Mouse (Mus musculus) midbrain, embryonic 16.5 days (tissue): ENCODE measurements at regions not wholly inside any gene's neighbourhood (a gene's known extent, or its start where the extent isn't known, plus 50 kb on each side); places are given as distances from the start of the nearest gene placed in this dataset.
A peak's percentile ranks its signal among the peaks of the same experiment; 100 is the strongest.

ENCODE experiments used
- ATAC-seq: fragments of 200-750 bp; cut with Nextera tagmentation; 2 replicates; pipeline ENCODE4 v1.8.0; 2017; ENCODE audit warnings: moderate TSS enrichment
- H3K27ac ChIP-seq: fragments of 300-500 bp; sonication (generic); 2 replicates; pipeline ENCODE4 v1.5.1; 2014; ENCODE audit warnings: mild to moderate bottlenecking, low read length, mixed read lengths
- H3K27me3 ChIP-seq: fragments of 300-500 bp; sonication (generic); 2 replicates; pipeline ENCODE4 v1.6.1; 2014; ENCODE audit warnings: low read depth, low read length, mixed read lengths; ENCODE audit not compliant: control insufficient read depth, insufficient read depth
- H3K36me3 ChIP-seq: fragments of 300-500 bp; sonication (generic); 2 replicates; pipeline ENCODE4 v1.6.1; 2014; ENCODE audit warnings: mild to moderate bottlenecking, low read length, moderate library complexity, mixed read lengths; ENCODE audit not compliant: control insufficient read depth, insufficient read depth
- H3K4me1 ChIP-seq: fragments of 300-500 bp; sonication (generic); 2 replicates; pipeline ENCODE4 v1.6.1; 2014; ENCODE audit warnings: mild to moderate bottlenecking, low read length, mixed read lengths; ENCODE audit not compliant: control insufficient read depth, insufficient read depth
- H3K4me2 ChIP-seq: fragments of 300-500 bp; sonication (generic); 2 replicates; pipeline ENCODE4 v1.6.1; 2014; ENCODE audit warnings: mild to moderate bottlenecking, low read length, mixed read lengths
- H3K4me3 ChIP-seq: fragments of 300-500 bp; sonication (generic); 2 replicates; pipeline ENCODE4 v1.5.1; 2014; ENCODE audit warnings: low read depth, mild to moderate bottlenecking, low read length, moderate library complexity, mixed read lengths
- H3K9ac ChIP-seq: fragments of 300-500 bp; sonication (generic); 2 replicates; pipeline ENCODE4 v1.6.1; 2014; ENCODE audit warnings: low read depth, low read length, mixed read lengths
- H3K9me3 ChIP-seq: fragments of 300-500 bp; sonication (generic); replicated peaks from 2 replicates; pipeline ENCODE4 v1.6.1; 2014; ENCODE audit warnings: mild to moderate bottlenecking, low read length, mixed read lengths; ENCODE audit not compliant: control insufficient read depth, poor library complexity, severe bottlenecking
- WGBS: fragments of 180-500 bp; shearing (Covaris S2); extraction: QIAGEN DNeasy Blood & Tissue Kit; methylation state at CpG from one replicate; pipeline ENCODE4 v1.1.7; 2014; 5-methylcytosine and 5-hydroxymethylcytosine counted together

DNA sequence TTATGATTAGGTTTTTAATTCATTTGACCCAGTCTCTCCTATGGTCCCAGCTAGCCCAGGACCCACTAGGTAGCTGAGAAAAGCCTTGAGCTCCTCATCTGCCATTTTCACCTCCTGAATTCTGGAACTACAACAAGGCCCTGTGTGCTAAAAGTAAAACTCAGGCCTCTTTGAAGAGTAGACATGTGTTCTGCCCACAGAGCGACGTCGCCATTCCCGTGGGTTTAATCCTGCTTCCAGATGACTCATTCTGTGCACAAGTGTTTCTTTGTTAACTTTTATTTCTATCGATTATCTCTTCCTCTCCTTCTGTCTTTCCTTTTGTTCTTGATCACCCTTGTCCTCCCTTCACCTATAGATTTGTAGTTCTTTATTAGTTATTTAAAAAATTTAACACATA, 1046.7 kb upstream of the Apob start:
- WGBS: 53% methylated on average over 5 of the region's 5 CpGs

DNA sequence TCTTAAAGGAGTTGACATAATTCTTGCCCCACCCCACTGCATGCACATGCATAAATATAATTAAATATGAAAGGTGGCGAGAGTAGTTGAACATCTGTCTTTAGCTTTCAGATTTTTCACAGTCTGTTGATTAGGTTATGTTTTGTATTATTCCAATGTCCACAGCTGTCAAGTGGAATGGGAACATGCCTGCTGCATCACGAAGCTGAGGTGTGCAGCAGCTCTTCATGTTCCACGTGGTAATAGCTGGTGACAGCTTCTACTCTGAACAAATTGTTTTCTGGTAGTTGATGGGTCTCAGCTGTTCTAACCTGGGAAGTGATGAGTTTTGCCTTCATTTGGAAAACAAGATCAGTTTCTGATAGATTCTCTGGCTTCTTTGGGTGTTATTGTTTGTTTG, 1020.8 kb upstream of the Apob start:
- no peak overlapping the region for H3K4me2 ChIP-seq
- H3K9ac ChIP-seq: no peak overlapping the region
- no peaks in the 10 kb centered on the region for H3K9me3 ChIP-seq
- no peaks in the 10 kb centered on the region for H3K27me3 ChIP-seq
- H3K27ac ChIP-seq: no peak overlapping the region
- no peaks in the 10 kb centered on the region for H3K4me1 ChIP-seq
- ATAC-seq: no peak
- 76% methylated on average over 3 of the region's 3 CpGs for WGBS
- H3K36me3 ChIP-seq: no peaks in the 10 kb centered on the region
- no peak overlapping the region for H3K4me3 ChIP-seq

More for the DNA sequence above, 1046.7 kb upstream of the Apob start:
- Histone ChIP-seq H3K27ac (no peak overlapping the region), H3K4me2 (no peak overlapping the region), H3K4me3 (no peak overlapping the region), H3K9me3 (no peaks in the 10 kb centered on the region), H3K27me3 (no peaks in the 10 kb centered on the region), H3K4me1 (no peaks in the 10 kb centered on the region), H3K36me3 (no peaks in the 10 kb centered on the region), H3K9ac (no peak overlapping the region)
- no peak for ATAC-seq

DNA sequence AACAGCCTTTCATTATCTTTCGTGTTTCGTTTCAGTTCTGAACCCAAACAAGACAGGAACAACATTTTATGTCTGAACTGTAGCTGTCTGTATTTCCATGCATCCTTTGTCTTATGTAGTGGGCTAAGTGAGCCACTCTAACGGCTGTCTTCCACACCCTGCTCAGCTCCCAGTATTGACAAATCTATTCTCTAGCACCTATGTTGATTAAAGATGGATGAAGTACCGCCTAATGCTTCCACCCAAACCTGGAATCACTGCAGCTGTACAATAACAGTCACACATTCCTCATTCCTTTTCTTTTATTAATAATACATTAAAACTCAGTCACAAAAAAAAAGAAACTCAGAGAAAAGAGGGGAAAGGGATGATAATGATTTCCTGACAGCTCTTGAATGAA, 992.8 kb upstream of the Apob start:
- Histone ChIP-seq H3K27ac (no peak overlapping the region), H3K36me3 (no peaks in the 10 kb centered on the region), H3K9ac (no peak overlapping the region), H3K4me3 (no peak overlapping the region), H3K27me3 (no peaks in the 10 kb centered on the region), H3K9me3 (no peaks in the 10 kb centered on the region), H3K4me2 (no peak overlapping the region), H3K4me1 (no peaks in the 10 kb centered on the region)
- peak; percentile 39; the same call in 1 of the 2 replicates for ATAC-seq
- 80% methylated on average over 4 of the region's 4 CpGs for WGBS

DNA sequence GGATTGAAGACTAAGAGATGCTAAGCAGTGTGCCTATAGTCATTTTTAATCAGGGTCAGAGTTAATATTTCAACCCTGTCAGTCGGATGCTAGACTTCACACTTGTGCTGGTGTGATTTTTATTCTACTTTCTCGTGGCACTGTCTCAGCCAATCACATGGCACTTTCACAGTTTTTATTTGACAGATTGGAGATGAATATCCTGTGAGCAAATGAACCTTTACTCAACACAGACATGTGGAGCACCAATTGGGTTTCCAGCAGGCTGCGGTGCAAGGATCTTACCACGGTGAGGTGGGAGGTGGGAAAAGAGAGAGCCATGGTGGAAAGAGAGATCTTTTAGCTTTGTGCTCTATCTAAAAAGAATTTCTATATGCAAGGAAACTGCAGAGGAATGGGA, 949.0 kb upstream of the Apob start:
- H3K27ac ChIP-seq: no peak overlapping the region
- peaks cover 14% of the 10 kb centered on the region for H3K4me1 ChIP-seq
- 91% methylated on average over 4 of the region's 4 CpGs for WGBS

DNA sequence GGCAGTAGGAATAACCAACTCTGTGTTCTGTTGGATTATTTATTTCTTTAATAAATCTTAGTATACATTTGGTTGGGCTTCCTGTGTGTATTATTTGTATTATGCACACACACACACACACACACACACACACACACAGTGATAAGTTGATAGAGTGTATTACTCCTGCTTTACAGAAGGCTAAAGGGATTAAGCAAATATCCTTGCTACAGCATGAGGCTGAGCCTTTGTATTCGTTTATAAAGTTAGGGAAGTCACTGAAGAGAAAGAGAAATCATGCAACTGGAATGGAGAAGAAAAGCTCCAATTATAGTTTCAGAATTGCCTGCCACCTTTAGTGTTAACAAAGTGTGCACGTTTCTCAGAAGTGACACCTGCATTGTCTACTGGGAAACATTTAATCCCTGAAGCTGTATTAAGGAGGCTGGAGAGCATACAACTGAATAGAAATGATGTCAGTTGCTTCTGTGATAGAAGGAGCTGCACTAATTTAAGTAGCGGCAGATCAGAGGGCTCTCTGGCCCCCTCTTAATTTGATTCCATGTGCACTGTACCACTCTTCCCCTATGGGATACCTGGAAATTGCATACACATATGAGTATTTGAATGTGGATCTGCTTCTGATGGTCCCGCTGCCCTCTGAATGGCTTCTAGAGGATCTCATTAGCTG, 947.9 kb upstream of the Apob start:
- H3K4me3 ChIP-seq: no peak overlapping the region
- peak; percentile 62; the same call in 1 of the 2 replicates for ATAC-seq

More for the DNA sequence above, 949.0 kb upstream of the Apob start:
- Histone ChIP-seq H3K9me3 (no peaks in the 10 kb centered on the region), H3K4me2 (no peak overlapping the region), H3K27me3 (no peaks in the 10 kb centered on the region), H3K36me3 (no peaks in the 10 kb centered on the region), H3K9ac (no peak overlapping the region), H3K4me3 (no peak overlapping the region)
- ATAC-seq: no peak

DNA sequence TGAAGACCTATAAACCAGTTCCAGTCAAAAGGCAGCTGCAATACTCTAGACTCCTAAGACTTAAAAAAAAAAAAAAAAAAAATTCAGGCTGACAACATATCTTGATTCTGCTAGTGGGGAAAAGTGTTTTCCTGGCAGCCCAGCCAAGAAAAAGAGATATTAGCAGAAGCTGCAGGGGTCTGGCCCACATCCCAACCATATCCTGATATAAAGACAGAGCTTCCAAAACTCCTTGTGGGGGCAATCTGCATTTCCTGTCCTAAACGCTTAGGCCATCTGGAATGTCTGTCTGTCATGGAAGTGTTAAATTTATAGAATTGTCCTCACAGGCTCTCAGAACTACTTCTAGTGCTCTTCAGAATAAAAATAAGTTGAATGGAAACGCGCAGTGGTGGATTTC, 926.7 kb upstream of the Apob start:
- no peak for ATAC-seq
- no peaks in the 10 kb centered on the region for H3K36me3 ChIP-seq
- H3K4me2 ChIP-seq: no peak overlapping the region
- no peaks in the 10 kb centered on the region for H3K27me3 ChIP-seq
- no peak overlapping the region for H3K27ac ChIP-seq
- no peak overlapping the region for H3K9ac ChIP-seq
- no peaks in the 10 kb centered on the region for H3K9me3 ChIP-seq
- whole genome bisulfite sequencing: 88% methylated on average over 3 of the region's 3 CpGs
- H3K4me3 ChIP-seq: no peak overlapping the region
- no peaks in the 10 kb centered on the region for H3K4me1 ChIP-seq

More for the DNA sequence above, 947.9 kb upstream of the Apob start:
- Histone ChIP-seq H3K9ac (0 out of 2 replicates have a peak overlapping the region, but pooled peaks have one; percentile 3), H3K9me3 (no peaks in the 10 kb centered on the region), H3K27ac (0 out of 2 replicates have a peak overlapping the region, but pooled peaks have one; percentile 28), H3K4me2 (no peak overlapping the region), H3K36me3 (no peaks in the 10 kb centered on the region), H3K27me3 (no peaks in the 10 kb centered on the region), H3K4me1 (peaks cover 14% of the 10 kb centered on the region)
- whole genome bisulfite sequencing: 16% methylated on average over 4 of the region's 4 CpGs

DNA sequence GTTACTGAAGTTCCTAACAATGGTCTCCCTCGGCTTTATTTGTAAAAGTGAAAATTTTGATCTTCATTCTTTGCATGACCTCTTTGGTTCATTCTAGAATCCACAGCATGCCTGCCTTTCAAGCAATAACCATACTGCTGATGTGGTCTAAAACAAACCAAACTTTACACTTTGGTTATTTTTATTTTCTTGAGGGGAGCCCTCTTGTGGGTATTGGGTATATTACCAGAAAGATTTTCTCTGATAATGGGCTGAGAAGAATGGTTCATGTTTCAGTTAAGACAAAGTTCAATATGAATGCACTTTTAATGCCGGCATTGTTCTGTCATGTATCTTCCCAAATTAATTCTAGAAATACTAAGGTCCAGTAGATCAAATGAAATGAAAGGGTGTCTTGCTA, 922.9 kb upstream of the Apob start:
- no peak overlapping the region for H3K4me2 ChIP-seq
- H3K27me3 ChIP-seq: no peaks in the 10 kb centered on the region
- WGBS: 81% methylated on average over 2 of the region's 2 CpGs
- H3K9me3 ChIP-seq: no peaks in the 10 kb centered on the region
- H3K36me3 ChIP-seq: no peaks in the 10 kb centered on the region
- no peak overlapping the region for H3K4me3 ChIP-seq
- ATAC-seq: no peak
- H3K27ac ChIP-seq: no peak overlapping the region
- H3K9ac ChIP-seq: no peak overlapping the region
- no peaks in the 10 kb centered on the region for H3K4me1 ChIP-seq

DNA sequence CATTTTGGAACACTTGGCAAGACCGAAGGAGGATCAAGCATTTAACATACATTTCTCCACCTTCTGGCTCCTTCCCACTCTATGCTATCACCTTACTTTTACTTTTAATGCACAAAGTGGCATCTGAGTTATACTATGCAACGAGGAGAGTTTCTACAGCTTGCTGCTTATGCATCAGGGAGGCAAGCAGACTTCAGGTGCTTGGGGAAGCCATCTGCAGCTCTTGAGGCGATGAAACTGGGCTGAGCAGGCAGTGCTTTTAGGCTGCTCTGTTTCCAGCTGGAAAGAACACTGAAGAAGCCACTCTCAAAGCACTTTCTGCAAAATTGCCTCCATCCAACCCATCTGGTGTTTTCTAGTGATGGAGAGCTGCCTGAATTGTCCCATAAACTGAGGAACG, 882.9 kb upstream of the Apob start:
- H3K9ac ChIP-seq: no peak overlapping the region
- 82% methylated on average over 4 of the region's 4 CpGs for WGBS
- 0 out of 2 replicates have a peak overlapping the region, but pooled peaks have one; percentile 13 for H3K27ac ChIP-seq
- H3K27me3 ChIP-seq: no peaks in the 10 kb centered on the region
- H3K4me1 ChIP-seq: no peaks in the 10 kb centered on the region
- no peak overlapping the region for H3K4me3 ChIP-seq
- ATAC-seq: no peak
- no peaks in the 10 kb centered on the region for H3K9me3 ChIP-seq
- H3K4me2 ChIP-seq: no peak overlapping the region
- H3K36me3 ChIP-seq: no peaks in the 10 kb centered on the region

DNA sequence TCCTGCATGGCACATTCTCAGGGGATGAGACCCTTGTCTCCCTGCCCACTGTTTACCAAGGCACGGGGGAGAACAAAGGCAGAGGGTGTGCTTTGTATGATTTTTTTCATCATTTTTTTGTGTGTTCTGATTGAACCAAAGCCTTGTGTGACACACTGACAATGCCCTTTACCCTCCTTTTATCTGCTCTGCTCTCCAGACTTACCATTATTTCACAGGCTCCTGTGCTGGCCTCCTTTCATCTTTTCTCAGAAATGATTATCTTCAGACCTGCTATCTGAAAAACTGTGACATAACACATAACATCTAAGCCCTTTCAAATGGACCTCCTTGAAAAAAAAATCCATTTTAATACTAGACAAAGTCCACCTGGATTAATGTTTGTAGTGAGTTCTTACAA, 882.0 kb upstream of the Apob start:
- peak; percentile 64; the same call in 1 of the 2 replicates for ATAC-seq
- Histone ChIP-seq H3K4me2 (no peak overlapping the region), H3K27ac (no peak overlapping the region), H3K4me3 (no peak overlapping the region), H3K27me3 (no peaks in the 10 kb centered on the region), H3K36me3 (no peaks in the 10 kb centered on the region), H3K9ac (no peak overlapping the region), H3K4me1 (no peaks in the 10 kb centered on the region), H3K9me3 (no peaks in the 10 kb centered on the region)
- WGBS: 20% methylated on average over 1 of the region's 1 CpGs
